In genomic region chr7:82556417-82556816, GRCm38 (mm10) we compare ENCODE assay signal across 16 mouse cellular contexts.
"Had no signal": no experiment of that assay in that cellular context is flagged by ENCODE, and none has a peak within 500 bp of the region (broad histone marks: within the 10 kb centered on the region; RNA-seq: fewer than 3 reads in every experiment).

No protein-coding gene starts in this region.

- DNase-seq: liver, postnatal 0 days; lung, adult 2 months; right cerebral cortex, postnatal 14 days; thymus, adult 2 months; thymus, postnatal 14 days; thymus, postnatal 36 days had no signal

- H3K4me3 ChIP-seq: lung, embryonic 15.5 days; megakaryocyte, embryonic 14.5 days; midbrain, embryonic 13.5 days; midbrain, embryonic 15.5 days; neural tube, embryonic 12.5 days; stomach, embryonic 15.5 days had no signal

- H3K4me1 ChIP-seq: lung, embryonic 15.5 days; midbrain, embryonic 13.5 days; midbrain, embryonic 15.5 days; neural tube, embryonic 12.5 days; stomach, embryonic 15.5 days had no signal

- H3K9me3 ChIP-seq: lung, embryonic 15.5 days; midbrain, embryonic 13.5 days; midbrain, embryonic 15.5 days; neural tube, embryonic 12.5 days; stomach, embryonic 15.5 days had no signal

- H3K27me3 ChIP-seq: lung, embryonic 15.5 days; megakaryocyte, embryonic 14.5 days; midbrain, embryonic 13.5 days; midbrain, embryonic 15.5 days; neural tube, embryonic 12.5 days; stomach, embryonic 15.5 days had no signal

- H3K9ac ChIP-seq: liver, postnatal 0 days; lung, embryonic 15.5 days; midbrain, embryonic 13.5 days; midbrain, embryonic 15.5 days; neural tube, embryonic 12.5 days; stomach, embryonic 15.5 days had no signal

- H3K27ac ChIP-seq: lung, embryonic 15.5 days; macrophage; midbrain, embryonic 13.5 days; midbrain, embryonic 15.5 days; neural tube, embryonic 12.5 days; stomach, embryonic 15.5 days; stomach, postnatal 0 days had no signal

- ATAC-seq: liver, postnatal 0 days; lung, postnatal 0 days; midbrain, embryonic 13.5 days; midbrain, embryonic 15.5 days had no signal

- H3K4me2 ChIP-seq: lung, embryonic 15.5 days; midbrain, embryonic 11.5 days; midbrain, embryonic 13.5 days; midbrain, embryonic 15.5 days; neural tube, embryonic 12.5 days; stomach, embryonic 15.5 days had no signal

- H3K36me3 ChIP-seq: lung, embryonic 15.5 days; midbrain, embryonic 13.5 days; midbrain, embryonic 15.5 days; neural tube, embryonic 12.5 days; stomach, embryonic 15.5 days had no signal
